Mouse (Mus musculus) liver, embryonic 11.5 days (tissue): ENCODE measurements around the gene Arfgap3. TPM values are rescaled to one million over a fixed set of nuclear protein-coding genes. Genes with fewer than 3 reads are reported as not detected.
A peak's percentile ranks its signal among the peaks of the same experiment; 100 is the strongest.

Experiments used
- ATAC-seq: fragments of 200-750 bp; cut with Nextera tagmentation; replicated peaks from 2 replicates; pipeline ENCODE4 v1.8.0; 2017; ENCODE audit warnings: moderate number of reproducible peaks, mild to moderate bottlenecking, moderate TSS enrichment, moderate library complexity; ENCODE audit not compliant: low FRiP score
- DNase-seq: peaks from one replicate; pipeline ENCODE4 v3.0.0-alpha.2; 2017; ENCODE audit warnings: low spot score
- H3K27ac ChIP-seq: fragments of 300-500 bp; sonication (generic); 2 replicates; pipeline ENCODE4 v1.5.1; 2014; ENCODE audit warnings: mild to moderate bottlenecking, low read depth, low read length, control low read depth
- H3K27me3 ChIP-seq: fragments of 300-500 bp; sonication (generic); replicated peaks from 2 replicates; pipeline ENCODE4 v1.6.1; 2014; ENCODE audit warnings: low read length, mixed read lengths; ENCODE audit not compliant: control insufficient read depth, insufficient read depth
- H3K36me3 ChIP-seq: fragments of 300-500 bp; sonication (generic); 2 replicates; pipeline ENCODE4 v1.6.1; 2014; ENCODE audit warnings: mild to moderate bottlenecking, low read length, moderate library complexity, mixed read lengths; ENCODE audit not compliant: control insufficient read depth, insufficient read depth
- H3K4me1 ChIP-seq: fragments of 300-500 bp; sonication (generic); replicated peaks from 2 replicates; pipeline ENCODE4 v1.6.1; 2014; ENCODE audit warnings: low read length, mixed read lengths; ENCODE audit not compliant: control insufficient read depth, insufficient read depth
- H3K4me2 ChIP-seq: fragments of 300-500 bp; sonication (generic); 2 replicates; pipeline ENCODE4 v1.6.1; 2014; ENCODE audit warnings: mild to moderate bottlenecking, control low read depth, moderate library complexity
- H3K4me3 ChIP-seq: fragments of 300-500 bp; sonication (generic); 2 replicates; pipeline ENCODE4 v1.5.1; 2014; ENCODE audit warnings: low read depth, low read length, control low read depth
- H3K9ac ChIP-seq: fragments of 300-500 bp; sonication (generic); 2 replicates; pipeline ENCODE4 v1.6.1; 2014; ENCODE audit warnings: low read depth, low read length, control low read depth
- H3K9me3 ChIP-seq: fragments of 300-500 bp; sonication (generic); 2 replicates; pipeline ENCODE4 v1.6.1; 2016; ENCODE audit warnings: low read length, inconsistent platforms, mixed read lengths; ENCODE audit not compliant: control insufficient read depth
- WGBS: fragments of 180-500 bp; shearing (Covaris S2); extraction: QIAGEN DNeasy Blood & Tissue Kit; methylation state at CpG from one replicate; pipeline ENCODE4 v1.1.7; 2014; 5-methylcytosine and 5-hydroxymethylcytosine counted together
- polyA plus RNA-seq: library from polyadenylated mRNA; unstranded; fragments of >200 nt; fragmentation: Nextera tagmentation; extraction: Ambion mirVana; gene quantifications from 2 replicates; pipeline ENCODE4 v1.2.1, GENCODE M21; 2014

Arfgap3 gene
- polyA plus RNA-seq, 1 experiment from 2014 or later = 26.3 TPM

DNA sequence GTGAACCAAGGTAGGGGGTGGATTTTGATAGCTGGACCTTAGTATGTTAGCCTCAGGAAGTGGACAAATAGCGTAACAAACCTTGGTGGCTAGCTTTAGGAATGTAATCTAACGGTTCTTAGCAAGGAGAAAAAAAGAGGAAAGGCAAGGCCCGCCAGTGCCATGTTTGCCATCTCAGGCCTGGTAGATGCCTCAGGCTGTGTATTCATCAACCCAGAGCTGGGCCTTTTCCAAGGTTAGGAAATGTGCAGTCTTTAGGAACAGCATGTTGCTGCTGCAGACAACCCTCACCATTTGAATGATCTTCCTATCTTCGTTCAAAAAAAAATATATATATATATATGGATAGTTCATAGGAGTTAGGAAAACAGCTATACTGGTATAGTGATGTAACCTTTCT lies 1.5 kb upstream of the Arfgap3 start:
- ATAC-seq (no peak), DNase-seq (no peak)
- Histone ChIP-seq H3K4me1 (peaks cover 11% of the 10 kb centered on the region), H3K36me3 (no peaks in the 10 kb centered on the region), H3K27me3 (no peaks in the 10 kb centered on the region), H3K9me3 (no peaks in the 10 kb centered on the region), H3K27ac (no peak overlapping the region), H3K9ac (no peak overlapping the region), H3K4me2 (no peak overlapping the region), H3K4me3 (no peak overlapping the region)
- 88% methylated on average over 4 of the region's 4 CpGs for WGBS

- ATAC-seq (no peak), DNase-seq (no peak)
- 56% methylated on average over 2 of the region's 2 CpGs for WGBS
Measured at GRCm38 (mm10) chr15:83350859-83351258, 812 bp upstream of the Arfgap3 start.

DNA sequence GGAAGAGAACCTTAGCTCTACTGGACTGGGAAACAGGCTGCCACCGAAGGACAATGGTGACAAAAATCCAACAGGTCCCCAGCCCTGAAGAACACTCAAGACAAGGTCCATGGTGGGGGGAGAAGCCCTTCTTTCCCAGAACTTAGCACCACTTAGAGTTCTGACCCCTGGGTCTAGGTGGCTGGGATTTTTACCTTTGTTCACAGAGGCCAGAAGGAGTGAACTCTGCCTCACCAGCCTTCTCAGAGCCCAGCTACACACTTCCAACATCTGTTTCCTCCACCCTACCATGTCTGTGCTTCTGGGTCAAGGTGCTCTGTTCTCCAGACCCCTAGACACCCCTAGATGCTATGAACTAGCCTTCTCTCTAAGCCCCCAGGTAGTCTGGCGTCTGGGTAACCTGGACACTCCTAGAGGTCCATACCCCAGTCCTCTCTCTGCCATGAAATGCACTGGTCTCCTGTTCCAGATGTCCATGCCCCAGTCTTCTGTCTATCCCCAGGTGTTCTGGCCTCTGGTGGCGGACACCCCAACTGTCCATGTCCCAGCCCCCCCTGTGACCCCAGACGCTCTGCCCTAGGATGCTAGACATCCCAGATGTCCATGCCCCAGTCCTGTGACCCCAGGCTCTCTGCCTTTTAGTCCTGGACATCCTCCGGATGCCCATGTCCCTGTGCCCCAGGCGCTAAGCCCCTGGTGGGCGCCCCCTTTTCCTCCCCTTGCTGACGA lies 658 bp downstream of the Arfgap3 start:
- H3K36me3 ChIP-seq = no peaks in the 10 kb centered on the region
- DNase-seq (no peak), ATAC-seq (no peak)
- peak overlapping the region; percentile 70 for H3K4me3 ChIP-seq
- 14% methylated on average over 8 of the region's 8 CpGs for WGBS
- peak overlapping the region; percentile 82 for H3K9ac ChIP-seq
- peak overlapping the region; percentile 98 for H3K4me2 ChIP-seq
- H3K4me1 ChIP-seq = peaks cover 25% of the 10 kb centered on the region
- H3K27me3 ChIP-seq = no peaks in the 10 kb centered on the region
- H3K9me3 ChIP-seq = no peaks in the 10 kb centered on the region
- peak overlapping the region; percentile 53 for H3K27ac ChIP-seq

More at GRCm38 (mm10) chr15:83350859-83351258, 812 bp upstream of the Arfgap3 start:
- Histone ChIP-seq H3K27ac (no peak overlapping the region), H3K4me1 (peaks cover 11% of the 10 kb centered on the region), H3K9me3 (no peaks in the 10 kb centered on the region), H3K9ac (peak overlapping the region; percentile 82; the same call in 1 of the 2 replicates), H3K27me3 (no peaks in the 10 kb centered on the region), H3K4me2 (peak overlapping the region; percentile 98), H3K4me3 (no peak overlapping the region), H3K36me3 (no peaks in the 10 kb centered on the region)

DNA sequence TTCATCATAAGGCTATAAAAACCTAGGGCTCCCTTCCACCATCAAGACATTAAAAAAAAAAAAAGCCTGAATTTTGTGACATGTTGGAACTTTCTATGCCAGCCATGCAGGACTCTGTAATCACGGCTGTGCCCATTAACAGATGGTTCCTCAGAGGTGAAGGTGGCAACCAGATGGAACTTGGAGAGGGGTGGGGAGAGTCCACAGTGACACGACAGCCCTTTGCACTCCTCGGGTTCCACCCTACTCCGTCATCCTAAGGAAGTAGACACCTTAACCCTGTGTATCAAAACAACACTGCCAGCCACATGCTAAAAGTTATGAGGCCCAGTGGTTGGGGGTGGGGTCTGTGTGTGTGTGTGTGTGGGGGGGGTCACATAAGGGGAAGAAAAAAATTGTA lies 1.3 kb downstream of the Arfgap3 start:
- peak overlapping the region; percentile 82; the same call in 1 of the 2 replicates for H3K9ac ChIP-seq
- peak overlapping the region; percentile 70 for H3K4me3 ChIP-seq
- peak overlapping the region; percentile 98 for H3K4me2 ChIP-seq
- no peak overlapping the region for H3K27ac ChIP-seq
- ATAC-seq (no peak), DNase-seq (no peak)
- WGBS = 67% methylated on average over 4 of the region's 4 CpGs
- H3K9me3 ChIP-seq = no peaks in the 10 kb centered on the region
- no peaks in the 10 kb centered on the region for H3K27me3 ChIP-seq
- peaks cover 31% of the 10 kb centered on the region for H3K4me1 ChIP-seq
- H3K36me3 ChIP-seq = no peaks in the 10 kb centered on the region

GRCm38 (mm10) chr15:83345898-83346529 lies 4.0 kb downstream of the Arfgap3 start:
- WGBS = 88% methylated on average over 15 of the region's 15 CpGs
- no peaks in the 10 kb centered on the region for H3K9me3 ChIP-seq
- H3K4me3 ChIP-seq = no peak overlapping the region
- ATAC-seq = no peak
- no peaks in the 10 kb centered on the region for H3K36me3 ChIP-seq
- H3K4me2 ChIP-seq = no peak overlapping the region
- H3K9ac ChIP-seq = 0 out of 2 replicates have a peak overlapping the region, but pooled peaks have one; percentile 22
- DNase-seq = no peak
- H3K4me1 ChIP-seq = peaks cover 35% of the 10 kb centered on the region
- H3K27me3 ChIP-seq = no peaks in the 10 kb centered on the region
- H3K27ac ChIP-seq = no peak overlapping the region

DNA sequence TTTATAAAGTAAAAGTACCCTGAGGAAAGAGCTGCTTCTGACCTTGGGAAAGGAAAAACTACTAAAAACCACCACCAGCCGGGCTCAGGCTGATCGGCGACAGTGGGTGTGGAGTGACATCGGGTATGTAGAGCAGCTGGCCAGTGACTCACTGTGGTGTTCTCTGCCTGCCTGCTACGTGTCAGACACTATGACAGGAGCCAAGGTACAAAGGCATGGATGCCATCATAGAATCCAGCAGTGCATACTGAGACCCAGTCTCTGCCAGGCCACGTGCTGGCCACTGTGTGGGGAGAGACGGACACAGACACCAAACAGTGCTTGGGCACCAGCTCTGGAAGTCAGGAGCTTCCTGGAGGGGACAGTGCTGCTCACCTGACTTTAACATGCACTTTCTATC lies 5.1 kb downstream of the Arfgap3 start:
- Histone ChIP-seq H3K36me3 (no peaks in the 10 kb centered on the region), H3K27ac (peak overlapping the region; percentile 91), H3K9ac (0 out of 2 replicates have a peak overlapping the region, but pooled peaks have one; percentile 22), H3K4me2 (peak overlapping the region; percentile 62), H3K4me3 (no peak overlapping the region), H3K4me1 (peaks cover 32% of the 10 kb centered on the region), H3K9me3 (no peaks in the 10 kb centered on the region), H3K27me3 (no peaks in the 10 kb centered on the region)
- WGBS = 62% methylated on average over 7 of the region's 7 CpGs
- no peak for DNase-seq
- no peak for ATAC-seq

- ATAC-seq (peak; percentile 91), DNase-seq (peak; percentile 44)
- no peaks in the 10 kb centered on the region for H3K27me3 ChIP-seq
- WGBS = 26% methylated on average over 7 of the region's 7 CpGs
- peaks cover 29% of the 10 kb centered on the region for H3K4me1 ChIP-seq
- no peak overlapping the region for H3K4me3 ChIP-seq
- no peaks in the 10 kb centered on the region for H3K9me3 ChIP-seq
- no peaks in the 10 kb centered on the region for H3K36me3 ChIP-seq
- peak overlapping the region; percentile 91 for H3K27ac ChIP-seq
- peak overlapping the region; percentile 55 for H3K9ac ChIP-seq
- H3K4me2 ChIP-seq = peak overlapping the region; percentile 62
Measured at GRCm38 (mm10) chr15:83344157-83344556, 5.9 kb downstream of the Arfgap3 start.

- Histone ChIP-seq H3K9ac (no peak overlapping the region), H3K4me3 (no peak overlapping the region), H3K36me3 (peaks cover 4% of the 10 kb centered on the region; the same call in 1 of the 2 replicates), H3K4me2 (no peak overlapping the region), H3K27me3 (no peaks in the 10 kb centered on the region), H3K9me3 (no peaks in the 10 kb centered on the region), H3K4me1 (peaks cover 9% of the 10 kb centered on the region), H3K27ac (no peak overlapping the region)
- 79% methylated on average over 6 of the region's 6 CpGs for WGBS
- no peak for DNase-seq
- ATAC-seq = no peak
Measured at GRCm38 (mm10) chr15:83338908-83339307, 11.1 kb downstream of the Arfgap3 start.
